Mouse (Mus musculus) fat pad, adult 2 months (tissue): Measurements from ENCODE around the gene H2-DMb2.

Experiments
- DNase-seq: peaks from one replicate; pipeline ENCODE4 v3.0.0-alpha.2; 2011; ENCODE audit warnings: low read depth, low spot score; ENCODE audit errors: extremely low read depth

The H2-DMb2 gene

DNA sequence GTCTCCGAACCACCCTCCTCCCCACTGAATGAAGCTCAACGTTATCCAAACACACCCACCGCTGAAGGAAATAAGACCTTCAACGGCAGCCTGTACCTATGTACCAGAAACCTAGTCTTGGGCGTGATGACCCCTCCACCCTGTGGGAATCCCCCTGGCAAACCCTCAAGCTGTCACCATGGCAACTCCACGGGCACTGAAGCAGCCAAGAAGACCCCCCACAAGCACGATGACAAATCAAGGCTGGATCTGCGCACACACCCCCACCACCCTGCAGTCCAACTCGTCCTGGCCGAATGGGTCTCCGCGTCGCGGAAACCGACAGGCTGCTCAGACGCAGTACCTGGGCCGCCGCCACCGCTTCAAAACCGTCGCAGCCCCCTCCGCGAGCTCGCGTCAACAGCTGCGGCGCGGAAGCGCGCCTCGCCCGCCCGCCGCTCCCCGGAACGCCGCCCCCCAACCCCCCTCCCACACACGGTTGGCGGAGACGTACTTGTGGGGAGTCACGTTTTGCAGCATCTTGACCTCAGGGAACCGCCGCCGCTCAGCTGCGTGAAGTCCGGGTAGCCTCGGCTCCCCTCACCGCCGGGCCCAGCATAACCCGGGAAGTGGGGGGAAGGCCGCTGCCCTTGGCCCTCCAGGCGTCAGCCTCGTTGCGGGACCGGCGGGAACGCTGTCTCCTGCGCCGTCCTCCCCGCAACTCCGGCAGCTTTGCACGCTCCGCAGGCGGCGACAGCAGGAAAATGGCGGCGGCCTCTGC, 24.8 kb upstream of the H2-DMb2 start:
- no peak for DNase-seq

DNA sequence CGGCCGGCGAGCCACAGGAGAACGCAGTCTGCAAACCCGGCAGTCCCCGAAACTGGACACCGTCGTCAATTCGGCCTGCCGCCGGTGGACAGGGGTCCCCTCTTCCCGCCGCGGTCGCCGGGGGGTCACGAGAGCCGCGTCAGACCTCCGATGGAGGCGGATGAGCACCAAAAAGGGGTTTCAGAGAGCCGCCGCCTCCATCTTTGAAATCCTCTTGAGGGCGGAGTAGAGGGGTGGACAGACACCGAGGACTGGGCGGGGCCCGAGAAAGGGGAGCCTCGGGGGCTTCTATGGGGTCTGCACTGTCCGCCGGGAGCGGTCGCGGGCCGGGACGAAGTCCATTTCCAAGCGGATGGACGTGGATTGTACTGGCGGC, 24.2 kb upstream of the H2-DMb2 start:
- DNase-seq = no peak

GRCm38 (mm10) chr17:34119249-34120179, 23.6 kb upstream of the H2-DMb2 start, which contains the start of gene H2-DMa:
H2-DMa (plus strand) TSS chr17:34119541.
- DNase-seq = peak; percentile 93

DNA sequence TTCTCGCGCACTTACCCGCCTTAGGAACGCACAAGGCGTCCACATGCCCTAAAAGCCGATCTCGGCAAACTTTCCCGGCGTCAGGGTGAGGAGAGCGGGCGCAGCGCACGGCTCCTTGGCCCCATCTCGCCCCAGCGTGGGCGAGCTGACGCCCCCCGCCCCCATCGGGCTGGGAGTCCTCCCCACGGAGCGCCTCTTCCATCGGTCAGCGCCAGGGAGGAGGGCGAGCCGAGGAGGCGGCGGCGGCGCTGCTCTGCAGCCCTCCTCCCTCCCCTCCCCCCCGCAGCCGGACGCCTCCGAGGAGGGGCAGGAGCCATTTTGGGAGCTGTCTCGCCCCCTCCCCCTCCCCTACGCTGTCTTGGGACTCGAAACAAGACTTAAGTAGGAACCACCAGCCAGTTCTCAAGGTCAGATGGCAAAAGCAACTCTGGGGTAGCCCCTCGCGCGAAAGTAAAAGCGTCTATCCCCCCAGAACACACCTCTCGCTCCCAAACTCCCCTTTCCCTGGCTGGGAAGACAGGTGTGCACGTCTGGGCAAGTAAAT, 22.9 kb upstream of the H2-DMb2 start:
- no peak for DNase-seq

- DNase-seq = no peak
Observed at GRCm38 (mm10) chr17:34120814-34121171, 22.3 kb upstream of the H2-DMb2 start.

DNA sequence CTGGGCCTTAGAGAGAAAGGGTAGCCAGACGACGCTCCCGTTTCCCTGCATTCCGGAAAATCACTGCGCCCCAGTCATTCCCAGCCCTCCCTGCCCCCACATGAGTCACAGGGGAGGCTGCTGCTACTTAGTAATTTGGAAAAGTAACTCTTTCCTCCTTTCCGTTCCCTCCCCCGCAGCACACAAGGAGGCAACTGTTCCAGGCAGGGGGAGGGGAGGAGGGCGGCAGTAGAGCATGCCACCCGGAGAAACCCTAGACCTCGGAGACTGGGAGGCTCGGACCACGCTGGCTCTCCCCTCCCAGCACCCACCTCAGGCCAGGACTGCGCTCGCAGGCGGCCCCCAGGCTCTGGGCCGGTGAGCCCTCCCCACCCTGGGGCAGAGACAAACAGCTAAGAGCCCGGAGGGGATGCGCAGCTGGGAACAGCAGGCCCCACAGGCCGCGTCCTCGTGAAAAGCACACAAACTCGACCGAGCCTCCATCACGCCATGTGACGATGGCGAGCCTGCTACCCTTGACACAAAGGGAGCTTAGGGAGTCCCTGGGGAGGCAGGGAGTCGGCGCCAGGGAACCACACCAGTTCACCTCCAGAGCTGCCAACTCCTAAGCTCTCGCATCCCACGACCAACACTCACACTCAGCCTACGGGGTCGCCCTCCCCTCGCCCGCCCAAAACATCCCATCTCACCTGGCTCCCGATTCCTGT, 21.8 kb upstream of the H2-DMb2 start:
- DNase-seq = no peak

- no peak for DNase-seq
Observed at GRCm38 (mm10) chr17:34121879-34122187, 21.3 kb upstream of the H2-DMb2 start.

- DNase-seq = no peak
Observed at GRCm38 (mm10) chr17:34122188-34122984, 20.7 kb upstream of the H2-DMb2 start, which contains the start of gene Brd2. Brd2 (minus strand) TSS chr17:34122634.

DNA sequence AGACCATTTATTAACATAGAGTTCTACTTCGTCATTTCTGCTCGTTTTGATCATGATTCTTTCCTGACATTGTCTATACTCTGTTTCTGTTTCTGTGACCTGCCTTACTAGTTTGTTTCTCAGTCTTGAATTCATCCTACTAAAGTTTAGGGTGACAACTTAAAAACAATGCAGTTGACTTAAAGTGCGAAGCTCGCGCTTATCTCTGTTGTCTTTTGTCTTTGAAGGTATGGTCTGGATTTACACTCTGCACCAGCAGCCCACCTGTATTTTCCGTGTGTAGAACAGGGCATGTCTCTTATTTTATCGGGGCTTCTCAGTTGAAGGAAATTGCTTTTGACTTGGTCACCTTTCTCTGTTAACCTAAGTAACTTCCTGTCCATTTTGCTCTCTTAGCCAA, 20.0 kb upstream of the H2-DMb2 start:
- DNase-seq = no peak

GRCm38 (mm10) chr17:34123518-34123917, 19.6 kb upstream of the H2-DMb2 start:
- no peak for DNase-seq

DNA sequence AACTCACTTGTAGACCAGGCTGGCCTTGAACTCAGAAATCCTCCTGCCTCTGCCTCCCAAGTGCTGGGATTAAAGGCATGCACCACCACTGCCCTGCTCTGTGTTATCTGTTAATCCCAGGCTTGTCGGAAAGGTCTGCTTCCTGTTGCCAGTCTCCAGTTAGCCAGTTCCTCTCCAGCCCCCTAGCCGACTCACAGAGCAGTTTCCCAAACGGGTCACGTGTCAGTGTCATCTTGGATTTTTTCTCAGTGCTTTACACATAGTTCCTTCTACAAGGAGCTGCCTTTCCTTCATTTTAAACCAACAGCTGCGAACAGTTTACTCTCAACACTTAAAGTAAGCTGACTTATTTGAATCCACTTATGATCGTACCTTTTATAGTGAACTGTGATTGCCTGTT, 18.5 kb upstream of the H2-DMb2 start:
- DNase-seq = no peak

DNA sequence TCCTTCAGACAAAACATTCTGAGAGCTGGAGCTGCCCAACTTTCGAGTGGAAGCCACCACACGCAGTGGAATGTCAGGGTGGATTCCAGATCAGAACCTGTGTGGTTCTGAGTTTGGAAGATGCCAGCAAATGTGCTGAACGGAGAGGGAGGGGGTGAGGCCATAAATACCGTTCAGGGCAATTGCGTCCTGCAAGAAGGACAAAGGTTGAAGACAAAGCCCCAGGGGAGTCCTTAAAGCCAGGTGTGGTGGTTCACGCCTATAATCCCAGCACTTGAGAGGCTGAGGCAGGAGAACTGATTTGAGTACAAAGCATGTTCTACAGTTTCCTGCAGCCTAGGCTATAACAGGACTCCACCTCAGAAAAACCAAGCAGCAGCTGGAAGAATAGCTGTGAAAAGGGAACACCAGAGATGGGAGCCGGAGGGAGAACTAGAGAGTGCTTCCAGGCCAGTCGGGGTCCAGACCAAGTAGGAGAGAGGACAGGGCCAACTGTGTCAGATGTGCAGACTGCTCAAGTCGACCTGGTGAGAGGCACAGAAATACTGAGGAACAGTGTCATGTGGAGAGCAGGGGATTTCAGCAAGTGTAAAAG, 16.2 kb upstream of the H2-DMb2 start:
- DNase-seq = no peak

GRCm38 (mm10) chr17:34127475-34127874, 15.6 kb upstream of the H2-DMb2 start:
- no peak for DNase-seq

DNA sequence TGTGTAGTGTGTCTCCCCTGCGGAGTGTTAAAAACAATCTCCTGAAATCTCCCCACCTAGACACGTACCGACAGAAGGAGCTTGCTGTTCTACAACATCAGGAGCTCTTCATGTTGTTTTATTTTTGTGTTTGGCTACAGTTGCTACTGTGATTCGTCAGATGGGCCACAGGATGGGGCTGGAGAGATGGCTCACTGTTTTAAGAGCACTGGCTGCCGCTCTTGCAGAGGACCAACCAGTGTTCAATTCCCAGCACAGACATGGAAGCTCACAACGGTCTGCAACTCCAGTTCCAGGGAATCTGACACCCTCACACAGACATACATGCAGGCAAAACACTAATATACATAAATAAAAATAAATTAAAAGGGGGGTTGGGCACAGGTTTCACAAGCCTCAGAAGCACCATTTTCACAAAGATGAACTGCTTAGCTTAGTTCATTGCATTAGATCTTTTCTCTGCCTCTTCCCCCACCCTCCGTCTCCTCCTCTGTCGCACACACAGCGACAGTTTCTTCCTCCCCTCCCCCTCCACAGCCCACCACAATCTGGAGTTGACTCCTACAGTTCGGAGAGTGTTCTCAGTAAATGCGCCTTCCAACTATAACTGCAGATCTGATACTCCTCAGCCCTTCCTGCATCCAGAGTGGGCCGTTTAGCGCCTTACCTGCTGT, 14.7 kb upstream of the H2-DMb2 start:
- no peak for DNase-seq

- no peak for DNase-seq
Observed at GRCm38 (mm10) chr17:34128944-34129791, 13.9 kb upstream of the H2-DMb2 start.

DNA sequence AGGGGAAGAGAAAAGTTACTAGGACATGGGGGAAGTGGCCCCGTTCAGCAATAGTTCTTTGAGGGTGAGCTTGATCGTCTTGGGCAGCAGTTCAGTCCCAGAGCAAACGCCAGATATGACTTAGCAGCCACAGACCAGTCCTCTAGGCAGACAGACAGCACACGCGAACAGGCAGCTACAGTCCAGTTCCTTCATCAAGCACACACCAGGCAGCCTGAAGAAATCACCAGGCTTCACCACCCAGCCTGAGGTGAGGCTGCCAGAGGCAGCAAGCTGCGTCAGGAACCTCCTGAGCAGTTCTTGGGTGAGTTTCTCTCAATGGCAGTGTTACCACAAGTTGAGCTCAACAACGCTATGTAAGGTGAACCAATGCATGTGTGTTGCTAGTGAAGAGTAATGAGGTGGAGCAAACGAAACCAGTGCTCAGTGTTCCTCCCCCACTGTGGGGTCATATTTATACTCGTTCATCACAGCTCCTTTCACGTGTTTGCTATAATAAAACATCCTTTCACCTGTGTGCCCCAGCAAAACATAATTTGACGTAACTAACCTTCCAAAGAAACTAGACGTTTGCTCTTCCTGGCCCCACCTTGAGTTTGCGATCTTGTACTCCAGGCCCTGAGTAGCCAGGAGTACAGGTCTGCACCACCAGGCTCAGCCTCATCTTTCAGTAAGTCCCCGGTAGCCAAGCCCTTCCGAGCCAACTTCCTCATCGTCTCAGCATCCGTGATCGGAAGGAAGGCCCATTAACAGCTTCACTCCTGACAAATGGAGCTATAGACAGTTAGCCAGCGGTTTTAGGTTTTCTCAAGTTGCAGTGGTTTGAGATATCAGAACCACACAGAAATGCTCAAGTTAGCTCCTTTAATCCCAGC, 12.8 kb upstream of the H2-DMb2 start:
- DNase-seq = no peak

GRCm38 (mm10) chr17:34131911-34132310, 11.2 kb upstream of the H2-DMb2 start:
- DNase-seq = no peak

DNA sequence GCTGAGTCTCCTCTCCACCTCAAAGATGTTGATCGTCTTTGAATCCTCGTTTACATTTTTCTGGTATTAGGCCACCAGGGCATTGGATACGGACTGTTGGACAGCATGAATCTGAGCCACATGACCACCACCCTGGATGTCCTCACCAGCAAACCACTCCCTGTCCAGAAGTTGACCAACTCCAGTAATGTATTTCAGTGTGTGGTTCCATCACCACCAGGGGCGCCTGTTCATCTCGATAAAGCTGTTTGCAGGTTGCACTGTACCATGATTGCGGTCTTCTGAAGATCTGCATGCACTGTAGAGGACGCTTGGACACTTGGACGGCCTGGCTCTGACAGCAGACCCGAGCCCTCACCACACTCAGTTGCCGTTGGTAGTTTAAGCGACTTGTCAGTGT, 9.8 kb upstream of the H2-DMb2 start:
- DNase-seq = no peak
